Mouse (Mus musculus) spleen, adult 18-20 months (tissue): ENCODE measurements at regions not wholly inside any gene's neighbourhood (a gene's known extent, or its start where the extent isn't known, plus 50 kb on each side); places are given as distances from the start of the nearest gene placed in this dataset.

Experiments used
- DNase-seq, 2 experiments: peaks; one replicate each; pipeline ENCODE4 v3.0.0; 2022; ENCODE audit warnings: mixed read lengths in 2 of 2

DNA sequence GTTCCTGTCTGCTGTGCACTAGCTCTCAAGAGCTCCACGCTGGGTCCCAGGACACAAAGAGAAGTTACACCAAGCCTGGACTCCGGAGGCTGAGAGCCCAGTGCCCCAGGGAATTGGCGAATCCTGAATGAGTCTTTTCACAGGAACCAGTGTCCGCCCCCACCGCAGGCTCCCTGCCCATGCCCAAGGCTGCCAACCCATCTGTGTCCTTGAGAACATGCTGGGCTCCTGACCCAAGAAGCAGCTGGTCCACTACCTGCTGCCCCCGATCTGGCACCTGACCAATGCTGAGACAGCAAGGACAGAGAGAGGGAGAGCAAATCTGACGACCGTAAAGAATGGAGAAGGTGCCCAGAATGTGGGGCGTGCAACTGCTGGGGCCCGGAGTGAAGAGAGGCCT, 85.2 kb upstream of the Cplx2 start:
- no peak for DNase-seq

DNA sequence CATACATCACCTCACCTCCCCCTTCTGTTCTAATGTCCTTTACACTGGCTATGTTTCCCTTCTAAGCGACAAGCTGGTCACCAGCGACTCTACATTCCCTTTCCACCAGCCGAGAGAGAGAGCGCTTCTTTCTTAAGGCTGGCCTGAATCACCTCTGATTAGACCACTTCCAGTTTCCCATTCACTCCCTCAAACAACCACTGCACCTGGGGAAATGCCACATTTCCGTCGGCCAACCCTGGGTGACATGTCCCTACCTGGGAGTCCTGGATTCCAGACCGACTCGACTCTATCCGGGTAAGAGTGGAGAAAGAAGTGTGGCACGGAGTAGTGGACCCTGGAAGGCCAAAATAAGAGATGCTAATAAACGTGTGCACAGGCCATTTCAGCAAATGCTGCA, 84.5 kb upstream of the Cplx2 start:
- no peak for DNase-seq

DNA sequence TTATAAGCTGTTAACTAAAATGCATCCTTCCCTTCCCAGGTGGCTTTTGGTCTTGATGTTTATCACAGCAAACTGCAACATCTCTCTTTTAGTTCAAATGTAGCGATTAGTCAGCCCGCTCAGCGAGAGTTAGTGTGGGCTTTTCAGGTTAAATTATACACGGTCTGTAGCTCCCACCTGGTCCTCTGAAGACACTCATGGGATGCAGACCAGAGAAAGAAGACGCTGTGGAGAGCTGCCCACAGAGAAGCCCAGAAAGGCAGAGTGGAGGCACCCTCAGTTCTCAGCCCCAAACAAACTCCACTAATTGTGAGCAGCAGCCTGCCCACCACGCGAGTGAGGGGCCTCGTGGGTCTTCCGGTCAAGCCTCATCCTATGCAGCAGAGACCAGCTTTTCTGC, 81.1 kb upstream of the Cplx2 start:
- DNase-seq, result no peak

DNA sequence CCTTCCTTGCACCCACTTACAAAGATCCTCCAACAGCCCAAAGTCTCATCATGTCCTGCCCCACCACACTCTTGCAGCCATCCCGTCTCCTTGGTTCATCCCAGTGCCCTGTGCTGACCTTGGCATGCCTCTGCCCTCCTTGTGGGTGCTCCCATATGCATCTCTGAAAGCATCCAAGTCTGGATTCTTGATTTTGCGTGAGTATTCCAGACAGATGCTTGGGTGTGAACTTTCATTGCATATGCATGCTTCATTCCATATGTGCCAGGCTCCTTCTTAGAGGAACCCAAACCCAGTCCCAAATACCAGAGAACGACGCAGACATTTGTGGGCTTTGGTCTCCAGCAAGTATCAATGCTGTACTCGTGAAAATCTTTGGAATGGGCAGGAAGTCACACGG, 78.8 kb upstream of the Cplx2 start:
- no peak for DNase-seq

DNA sequence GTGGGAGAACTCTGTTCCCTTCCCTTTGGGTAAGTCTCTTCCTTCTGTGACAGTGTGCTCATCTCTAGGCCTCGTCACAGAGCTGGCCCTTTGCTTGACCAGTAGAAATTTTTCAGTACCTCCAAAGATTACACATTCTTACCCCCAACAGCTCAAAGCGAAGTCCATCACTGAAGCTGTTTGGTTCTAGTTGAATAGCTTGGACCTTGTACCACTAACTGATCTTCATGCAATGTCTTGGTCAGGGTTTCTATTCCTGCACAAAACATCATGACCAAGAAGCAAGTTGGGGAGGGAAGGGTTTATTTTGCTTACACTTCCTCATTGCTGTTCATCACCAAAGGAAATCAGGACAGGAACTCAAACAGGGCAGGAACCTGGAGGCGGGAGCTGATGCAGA, 78.1 kb upstream of the Cplx2 start:
- no peak for DNase-seq

DNA sequence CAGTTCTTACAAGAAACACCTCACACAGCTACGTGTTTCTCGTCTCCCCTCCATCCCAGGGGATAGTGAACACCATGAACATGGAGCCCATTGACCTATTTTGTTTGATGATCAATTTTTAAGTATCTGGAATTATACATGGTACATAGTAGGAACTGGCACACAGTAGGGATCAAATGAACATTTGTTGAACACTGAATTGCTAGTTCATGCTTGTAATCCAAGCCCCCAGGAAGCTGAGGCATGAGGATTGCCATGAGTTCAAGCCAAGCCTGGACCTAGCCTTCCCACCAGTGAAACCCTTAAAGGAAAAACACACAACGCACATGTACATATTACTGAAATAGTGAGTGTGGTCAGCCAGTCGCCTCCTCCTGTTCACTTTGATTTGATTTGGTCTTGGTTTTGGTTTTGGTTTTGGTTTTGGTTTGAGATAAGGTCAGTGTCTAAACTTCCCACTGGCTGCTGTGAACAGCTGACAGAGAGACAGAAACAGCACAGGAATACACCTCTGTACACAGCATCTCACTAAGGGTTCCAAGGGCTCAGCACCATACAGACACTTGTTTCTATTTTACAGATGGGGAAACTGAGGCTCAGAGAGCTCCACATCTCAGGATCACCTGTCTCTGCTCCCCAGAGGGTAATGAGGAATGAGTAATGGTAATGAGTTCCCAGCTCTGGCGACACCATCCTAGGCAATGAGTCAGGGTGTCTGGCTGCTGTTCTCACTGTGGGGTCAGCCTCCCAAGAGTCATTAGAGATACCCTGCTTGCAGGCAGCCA, 75.5 kb upstream of the Cplx2 start:
- no peak for DNase-seq

DNA sequence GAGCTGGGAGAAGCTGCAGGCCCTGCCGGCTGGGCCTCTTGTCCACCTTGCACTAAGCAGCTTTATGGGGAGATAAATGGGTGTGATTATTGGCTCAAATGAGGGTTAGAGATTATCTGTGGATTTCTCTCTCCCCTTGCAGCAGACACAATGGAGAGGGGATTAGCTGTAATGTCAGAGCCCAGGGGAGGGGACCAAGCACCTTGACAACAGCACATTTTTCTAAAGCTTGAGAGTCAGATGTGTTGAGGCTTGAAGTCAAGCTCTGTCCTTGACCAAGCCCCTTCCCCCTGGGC, 74.9 kb upstream of the Cplx2 start:
- DNase-seq, result no peak

DNA sequence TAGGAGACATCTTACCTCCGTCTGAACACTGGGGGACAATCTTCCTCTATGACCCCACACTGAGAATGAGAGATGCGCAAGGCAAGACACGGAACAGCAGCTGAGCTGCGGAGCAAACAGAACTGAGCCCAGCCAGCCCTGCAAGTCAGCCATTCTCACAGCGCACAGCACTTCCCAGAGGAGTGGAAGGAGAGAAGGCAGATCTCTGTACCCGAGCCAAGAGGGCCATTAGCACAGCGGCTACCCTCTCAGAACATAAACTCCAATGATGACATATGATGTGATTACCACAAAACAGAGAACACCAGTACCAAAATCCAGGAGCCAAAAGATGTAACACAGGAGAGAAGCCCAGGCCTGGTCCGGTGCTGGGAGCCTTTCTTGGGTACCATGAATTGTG, 72.3 kb upstream of the Cplx2 start:
- DNase-seq, result no peak

DNA sequence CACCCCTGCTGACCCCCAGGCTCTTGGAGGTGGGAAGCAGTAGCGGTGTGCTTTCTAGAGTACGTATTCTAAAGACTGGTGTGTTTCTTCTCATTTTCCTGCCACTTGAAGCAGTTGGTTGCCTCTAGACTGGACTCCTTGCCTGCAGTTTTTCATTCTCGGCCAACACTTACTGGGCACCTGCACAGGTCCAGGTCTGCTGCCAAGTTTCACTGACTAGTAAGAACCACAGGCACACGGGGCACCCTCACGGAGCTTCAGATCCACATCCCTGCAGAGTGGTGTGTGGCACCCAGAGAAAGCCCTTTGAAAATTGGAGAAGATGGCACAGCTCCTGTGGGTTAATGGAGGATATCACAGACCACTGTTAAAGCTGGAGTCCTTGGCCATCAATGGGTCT, 71.9 kb upstream of the Cplx2 start:
- no peak for DNase-seq

DNA sequence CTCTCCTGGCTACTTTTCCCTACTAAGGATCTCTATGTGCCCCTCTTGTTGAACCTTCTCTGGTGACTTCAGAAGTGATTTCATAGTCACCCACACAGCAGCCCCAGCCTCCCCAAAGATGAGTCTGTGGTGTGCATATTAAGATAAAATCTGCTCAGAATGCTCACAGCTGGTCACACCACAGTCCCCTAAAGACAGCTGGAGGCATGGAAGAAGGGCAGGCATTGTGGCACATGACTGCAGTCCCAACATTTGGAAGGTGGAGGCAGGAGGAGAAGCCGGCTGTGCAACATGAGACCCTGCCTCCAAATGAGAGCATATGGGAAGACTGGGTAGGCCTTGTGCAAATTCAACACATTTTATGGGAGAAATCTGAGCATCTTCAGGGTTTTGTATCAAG, 70.0 kb upstream of the Cplx2 start:
- no peak for DNase-seq

DNA sequence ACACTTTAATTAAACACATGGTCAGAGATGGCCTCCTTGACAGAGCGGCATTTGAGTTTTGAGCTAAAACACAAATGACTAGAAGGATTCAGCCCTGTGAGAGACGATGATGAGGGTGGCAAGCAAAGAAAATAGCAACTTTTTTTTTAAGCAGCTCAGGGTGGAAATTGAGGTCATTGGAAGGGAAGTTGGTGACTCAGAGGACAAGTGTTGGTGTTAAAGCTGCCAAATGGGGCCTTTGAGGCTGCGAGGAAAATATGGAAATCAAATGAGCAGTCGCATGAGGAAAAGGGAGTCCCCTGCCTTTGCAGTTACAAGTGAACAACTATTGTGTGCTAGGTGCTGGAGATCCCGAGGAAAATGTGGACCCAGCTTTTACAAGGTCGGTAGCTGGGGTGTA, 69.5 kb upstream of the Cplx2 start:
- DNase-seq, result no peak

DNA sequence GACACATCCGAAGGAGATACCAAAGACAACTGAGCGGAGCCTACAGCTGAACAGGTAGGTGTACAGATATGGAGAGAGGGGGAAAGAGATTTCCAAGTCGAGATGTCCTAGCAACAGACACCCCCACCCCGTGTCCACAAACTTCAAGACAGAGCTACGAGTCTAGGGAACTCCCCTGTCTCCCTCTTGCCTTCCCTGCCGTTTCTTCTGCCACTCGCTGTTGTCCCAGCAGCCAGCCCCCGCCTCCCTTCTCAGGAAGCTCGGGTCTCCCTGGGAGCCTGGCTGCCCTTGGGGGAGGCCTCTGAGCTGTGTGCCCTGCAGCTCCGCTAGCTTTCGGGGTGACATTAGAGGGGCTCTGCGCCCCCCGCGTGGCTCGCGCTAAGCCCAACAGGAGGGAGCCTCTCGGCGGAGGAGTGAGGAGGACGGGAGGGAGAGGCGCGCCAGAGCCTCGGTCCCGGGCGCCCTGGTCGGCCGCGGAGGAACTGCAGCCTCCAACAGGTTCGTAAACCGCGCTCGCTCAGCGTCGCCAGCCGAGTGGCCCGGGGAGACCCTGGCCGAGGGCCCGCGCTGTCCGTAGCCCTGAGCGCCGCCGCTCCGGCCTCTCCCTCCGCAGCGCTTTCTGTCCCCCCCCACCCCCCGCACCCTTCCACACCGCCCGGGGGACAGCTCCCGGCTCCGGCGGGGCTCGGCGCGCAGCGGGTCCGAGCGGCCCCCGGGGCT, 68.6 kb upstream of the Cplx2 start:
- peak in 1 of 2 experiments; percentile 35 for DNase-seq

DNA sequence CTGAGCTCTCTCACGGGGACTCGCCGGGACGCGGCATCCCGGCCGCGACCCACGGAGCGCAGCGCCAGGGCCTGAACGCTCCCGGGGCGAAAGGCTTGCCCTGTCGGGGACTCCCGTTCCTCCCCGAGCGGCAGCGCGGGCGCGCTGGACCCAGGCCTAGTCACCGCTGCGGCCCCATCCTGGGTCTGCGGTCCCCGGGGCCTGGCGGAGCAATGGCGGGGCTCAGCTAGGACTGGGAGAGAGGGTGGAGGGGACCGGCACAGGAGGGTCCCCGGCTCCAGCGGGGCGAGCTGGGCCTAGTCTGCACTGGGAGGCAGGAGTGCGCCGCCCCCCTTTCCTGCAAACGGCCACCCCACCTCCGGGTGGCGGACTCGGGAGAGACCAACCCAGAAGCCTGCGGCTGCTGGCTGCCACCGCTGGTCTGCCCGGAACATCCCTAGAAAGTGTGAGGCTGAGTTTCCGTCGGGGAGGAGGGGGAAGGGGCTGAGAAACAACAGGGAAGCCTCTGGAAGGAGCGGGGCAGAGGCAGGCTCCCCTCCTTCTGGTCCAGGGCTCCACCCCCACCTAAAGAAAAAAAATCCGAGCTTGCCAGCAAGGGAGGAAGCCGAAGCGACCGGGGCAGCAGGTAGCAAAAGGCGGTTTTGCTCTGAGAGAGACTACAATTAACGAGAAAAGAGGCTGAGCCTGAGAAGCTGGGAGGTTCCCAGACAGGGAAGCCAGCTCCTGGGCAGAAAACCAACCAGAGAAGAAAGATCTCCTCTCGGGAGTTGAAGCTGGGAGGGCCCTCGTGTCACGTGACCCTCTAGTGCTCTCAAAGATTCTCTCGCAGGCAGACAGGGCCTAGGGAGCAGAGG, 67.9 kb upstream of the Cplx2 start:
- peak; percentile 40 to 62 for DNase-seq

DNA sequence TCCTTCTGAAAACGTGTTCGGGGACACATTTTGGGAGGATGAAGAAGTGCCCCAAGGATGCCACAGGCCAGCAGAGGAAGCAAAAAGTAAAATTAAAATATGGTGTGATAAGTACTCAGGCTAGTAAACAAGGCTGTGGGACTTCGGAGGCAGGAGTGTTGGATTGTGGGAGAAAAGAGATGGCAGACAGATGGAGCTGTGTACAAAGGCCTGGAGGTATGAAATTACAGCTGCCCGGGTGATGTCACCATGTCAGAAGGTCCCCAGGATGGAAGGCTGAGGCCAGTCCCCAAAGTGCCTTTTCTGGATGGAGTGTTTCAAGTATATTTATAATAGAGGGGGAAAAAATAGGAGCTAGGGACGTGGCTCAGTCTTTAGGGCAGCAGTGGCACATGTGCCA, 66.9 kb upstream of the Cplx2 start:
- DNase-seq, result no peak

DNA sequence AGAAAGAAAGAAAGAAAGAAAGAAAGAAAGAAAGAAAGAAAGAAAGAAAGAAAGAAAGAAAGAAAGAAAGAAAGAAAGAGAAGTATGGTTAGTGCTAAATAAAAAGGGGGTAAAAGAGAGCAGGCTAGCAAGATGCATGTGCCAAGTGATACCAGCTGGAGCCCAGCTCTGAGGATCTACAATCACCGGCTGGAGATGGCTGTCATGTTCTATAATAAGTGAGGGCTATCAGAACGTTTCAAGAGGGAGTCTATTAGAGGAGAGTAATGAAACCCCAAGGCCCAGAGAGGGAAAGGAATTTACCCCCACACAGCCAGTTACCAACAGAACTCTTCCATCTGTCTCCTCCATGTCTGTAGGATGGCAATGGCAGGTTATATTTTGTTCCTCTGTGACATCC, 62.6 kb upstream of the Cplx2 start:
- no peak for DNase-seq

DNA sequence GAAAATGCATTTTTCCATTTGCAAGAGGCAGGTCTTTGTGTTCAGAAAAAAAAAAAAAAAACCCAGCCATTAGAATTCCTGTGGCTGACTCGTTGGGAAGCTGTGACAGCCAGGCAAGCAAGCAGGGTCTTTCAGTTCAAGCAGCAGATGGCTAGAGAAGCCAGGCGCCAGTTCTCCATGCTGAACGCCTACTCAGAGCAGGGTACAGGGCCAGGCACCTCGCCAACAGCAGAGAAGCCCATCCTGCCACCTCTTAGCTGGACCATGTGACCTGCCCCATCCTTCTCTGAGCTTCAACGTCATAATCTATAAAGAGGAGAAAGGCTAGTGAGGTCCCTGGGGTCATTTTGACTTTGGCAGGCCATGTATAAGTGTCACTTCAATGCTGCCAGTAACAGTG, 61.8 kb upstream of the Cplx2 start:
- no peak for DNase-seq

DNA sequence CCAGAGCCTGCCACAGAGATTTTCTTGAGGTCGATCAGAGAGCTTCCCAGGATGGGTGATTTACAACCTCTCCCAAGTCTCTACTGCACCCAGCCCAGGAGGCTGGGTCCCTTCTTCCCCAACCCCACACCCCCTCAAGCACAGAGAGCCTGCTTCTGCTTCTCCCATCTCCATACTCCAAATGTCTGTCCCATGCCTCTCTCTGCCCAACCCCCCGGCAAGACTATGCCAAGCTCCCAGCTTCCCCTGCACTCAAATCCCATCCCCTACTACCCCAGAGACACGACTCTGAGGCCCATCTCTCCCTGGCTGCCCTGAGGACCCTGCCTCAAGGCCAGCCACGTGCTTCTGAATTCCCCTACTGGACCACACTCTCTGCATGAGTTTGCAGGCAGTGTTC, 61.0 kb upstream of the Cplx2 start:
- DNase-seq, result no peak

DNA sequence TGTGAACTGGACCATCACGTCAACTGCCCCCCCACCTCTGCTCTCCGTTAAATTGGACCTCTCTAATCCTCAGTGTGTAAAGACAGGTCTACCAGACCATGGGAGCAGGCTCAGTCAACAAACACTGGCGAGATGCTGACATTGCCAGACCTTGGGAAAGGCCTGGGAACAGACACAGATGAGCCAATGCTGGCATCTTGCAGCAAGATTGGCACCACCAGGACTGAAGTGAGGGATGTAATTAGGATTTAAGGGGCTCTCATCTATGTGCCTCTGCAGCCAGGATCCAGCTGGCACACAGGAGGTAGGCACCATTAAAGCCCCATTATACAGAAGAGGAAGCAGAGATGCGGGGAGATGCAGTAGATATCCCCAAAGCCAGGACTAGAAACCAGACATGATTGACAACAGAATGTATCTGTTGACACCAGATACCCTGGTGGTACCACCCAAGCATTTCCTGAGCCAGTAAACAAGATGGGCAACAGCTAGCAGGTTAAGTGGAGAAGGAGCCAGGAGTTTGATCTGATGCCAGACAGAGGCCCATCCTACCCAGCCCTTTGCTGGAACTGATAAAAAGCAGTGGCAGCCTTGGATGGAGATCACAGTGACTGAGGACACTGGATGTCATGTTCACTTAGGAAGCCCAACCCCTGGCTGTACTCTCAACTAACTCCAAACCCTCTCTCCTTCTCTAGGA, 59.7 kb upstream of the Cplx2 start:
- DNase-seq, result no peak

DNA sequence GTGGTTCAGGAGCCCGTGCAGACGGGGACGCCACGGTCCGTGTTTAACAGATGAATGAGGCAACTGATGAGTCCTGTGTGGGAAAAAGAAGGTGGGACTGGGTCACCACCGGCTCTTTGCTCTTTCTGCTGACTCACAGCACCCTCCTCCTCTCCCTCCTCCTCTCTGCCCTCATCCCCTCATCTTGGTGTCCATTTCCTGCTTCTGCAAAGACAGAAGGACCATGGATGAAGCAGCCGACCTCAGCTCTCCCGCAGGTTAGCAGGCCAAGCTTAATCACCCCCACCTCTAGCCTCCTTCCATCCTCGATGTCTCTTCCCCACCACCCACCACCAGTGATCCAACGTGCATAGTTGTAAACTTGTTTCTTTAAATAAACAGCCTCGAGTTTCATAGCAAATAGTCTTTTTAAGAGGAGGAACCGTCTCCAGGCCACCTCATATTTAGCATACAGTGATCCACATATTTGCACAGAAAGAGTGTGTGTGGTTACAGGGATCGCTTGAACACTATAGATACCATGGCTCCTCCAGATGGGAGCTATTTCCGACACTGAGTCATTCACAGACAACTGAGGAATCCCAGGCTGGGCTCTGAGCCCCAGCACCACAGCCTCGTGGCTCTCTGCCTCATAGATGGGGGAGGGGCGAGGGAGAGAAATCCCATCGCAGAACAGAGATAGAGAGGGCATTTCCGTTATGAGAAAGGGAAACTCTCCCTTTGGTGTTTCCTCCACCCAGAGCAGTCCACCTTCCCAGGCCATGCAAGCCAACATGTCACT, 58.6 kb upstream of the Cplx2 start:
- no peak for DNase-seq

DNA sequence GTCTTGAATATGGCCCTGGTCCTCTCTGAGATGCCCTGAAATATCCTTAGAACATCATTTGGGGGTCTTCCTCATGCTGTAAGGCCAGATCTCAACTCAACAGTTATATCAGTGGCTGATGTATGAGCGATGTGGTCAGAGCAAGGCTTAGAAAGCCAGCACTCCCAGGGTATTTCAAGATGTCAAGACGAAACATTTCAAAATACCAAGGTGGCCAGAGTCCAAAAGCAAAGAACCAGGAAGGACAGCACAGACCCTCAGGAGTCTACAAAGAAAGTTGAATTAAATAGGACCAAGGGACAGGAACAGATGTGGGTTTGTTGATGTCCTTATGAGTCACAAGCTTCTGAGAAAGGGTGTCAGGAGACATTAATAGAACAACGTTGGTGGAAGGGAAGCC, 55.8 kb upstream of the Cplx2 start:
- DNase-seq, result no peak

DNA sequence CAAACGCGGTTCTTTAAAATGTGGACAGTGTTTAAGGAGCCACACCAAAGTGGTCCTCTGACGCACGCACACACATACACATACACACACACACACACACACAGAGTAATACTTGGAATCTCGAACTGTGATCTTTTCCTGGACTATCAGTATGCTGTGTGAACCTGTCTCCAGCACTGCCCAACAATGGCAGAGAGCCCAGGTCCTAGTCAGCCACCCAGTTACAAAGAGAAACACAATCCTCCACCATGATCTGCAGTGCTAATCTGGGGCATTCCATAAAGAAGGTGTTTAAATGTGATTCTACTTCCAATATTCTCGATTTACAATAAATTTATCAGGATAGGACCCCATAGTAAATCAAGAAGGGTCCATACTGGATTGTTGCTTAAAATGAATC, 54.2 kb upstream of the Cplx2 start:
- no peak for DNase-seq

DNA sequence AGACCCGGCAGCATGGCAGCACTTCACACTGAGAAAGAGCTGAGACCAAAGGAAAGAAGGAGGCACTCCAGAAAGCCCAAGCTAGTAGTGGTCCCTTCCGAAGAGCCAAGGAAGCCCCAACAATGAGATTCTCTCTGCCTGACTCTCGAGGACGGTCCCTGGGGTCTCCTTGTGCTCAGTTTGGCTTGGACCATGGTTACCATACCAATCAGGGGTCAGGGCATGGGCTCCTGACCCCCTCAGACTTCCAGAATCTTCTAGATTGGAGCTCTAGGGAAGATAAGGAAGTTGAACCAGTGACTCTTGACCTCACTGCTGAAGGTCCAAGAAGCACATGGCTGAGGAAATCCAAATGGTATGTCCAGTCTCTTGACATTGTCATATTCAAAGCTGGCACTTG, 53.0 kb upstream of the Cplx2 start:
- DNase-seq, result no peak

DNA sequence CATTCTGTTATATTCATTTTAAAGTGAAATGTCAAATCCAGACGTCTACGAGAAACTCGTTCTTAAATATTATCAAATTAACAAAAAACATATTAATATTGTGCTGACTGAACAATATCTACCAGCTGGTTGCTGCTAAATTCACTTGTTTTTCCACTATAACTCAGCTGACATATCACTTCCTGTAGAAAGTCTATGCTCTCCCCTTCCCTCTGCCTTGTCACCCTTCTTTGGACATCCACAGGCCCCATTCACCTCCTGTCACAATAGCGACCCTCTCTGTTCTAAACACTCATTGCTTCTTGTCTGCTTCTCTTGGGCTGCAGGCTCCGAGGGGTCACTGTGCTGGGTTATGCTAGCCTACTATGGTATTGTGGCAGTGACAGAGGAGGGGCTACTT, 52.5 kb upstream of the Cplx2 start:
- DNase-seq, result no peak
